Mouse (Mus musculus): ENCODE measurements around the gene Spsb1. TPM values are rescaled to one million over a fixed set of nuclear protein-coding genes. Genes with fewer than 3 reads are reported as not detected.

Gene Spsb1
- polyA plus RNA-seq, 3 experiments from 2014 or later: 1.7 to 8.9 (median 7.9) TPM

- no peak for ATAC-seq
Observed at GRCm38 (mm10) chr4:149854770-149855169, 100.1 kb downstream of the Spsb1 start.

GRCm38 (mm10) chr4:149854301-149854708, 100.5 kb downstream of the Spsb1 start:
- peak; percentile 74 for ATAC-seq

- ATAC-seq: no peak
Observed at GRCm38 (mm10) chr4:149853698-149854284, 101.1 kb downstream of the Spsb1 start.

GRCm38 (mm10) chr4:149851554-149851953, 103.3 kb downstream of the Spsb1 start:
- ATAC-seq: no peak

GRCm38 (mm10) chr4:149850674-149851073, 104.2 kb downstream of the Spsb1 start:
- ATAC-seq: no peak

GRCm38 (mm10) chr4:149850045-149850444, 104.8 kb downstream of the Spsb1 start:
- ATAC-seq: no peak

- no peak for ATAC-seq
Observed at GRCm38 (mm10) chr4:149849035-149849434, 105.8 kb downstream of the Spsb1 start.

GRCm38 (mm10) chr4:149846861-149847631, 107.8 kb downstream of the Spsb1 start:
- ATAC-seq: no peak

Other genes with a start within 250 kb of the Spsb1 start
- 1 to 10 TPM; 4.6 to 8.9 (median 6.0) TPM for gene Tmem201, start 217.0 kb downstream of the Spsb1 start, polyA plus RNA-seq (2017; shearing (Covaris generic))
- 1 to 10 TPM; 2.5 to 7.1 (median 3.4) TPM for gene Slc25a33, start 180.8 kb downstream of the Spsb1 start, polyA plus RNA-seq (2017; shearing (Covaris generic))
- 1 to 10 TPM; 4.1 to 5.9 (median 5.0) TPM for gene H6pd, start 54.0 kb upstream of the Spsb1 start, polyA plus RNA-seq (2017; shearing (Covaris generic))
- gene Gpr157, start 132.3 kb upstream of the Spsb1 start, polyA plus RNA-seq (2017; shearing (Covaris generic)): under 1 TPM; 0.16 to 0.36 (median 0.33) TPM
- gene Slc2a5, start 164.2 kb upstream of the Spsb1 start, polyA plus RNA-seq (2017; shearing (Covaris generic)): not detected
- gene Slc2a7, start 193.9 kb upstream of the Spsb1 start, polyA plus RNA-seq (2017; shearing (Covaris generic)): not detected
- not detected for gene Car6, start 246.3 kb upstream of the Spsb1 start, polyA plus RNA-seq (2017; shearing (Covaris generic))